ENCODE assay signal across 15 mouse cellular contexts in genomic region chr11:91749322-91749721, GRCm38 (mm10).
"Had no signal": no experiment of that assay in that cellular context is flagged by ENCODE, and none has a peak within 500 bp of the region (broad histone marks: within the 10 kb centered on the region; RNA-seq: fewer than 3 reads in every experiment).

No protein-coding gene starts in this region.

- H3K4me3 ChIP-seq: kidney, embryonic 15.5 days; limb, embryonic 12.5 days; liver, embryonic 13.5 days; lung, embryonic 15.5 days; megakaryocyte, embryonic 14.5 days; midbrain, embryonic 12.5 days had no signal

- H3K4me1 ChIP-seq: kidney, embryonic 15.5 days; limb, embryonic 12.5 days; liver, embryonic 13.5 days; lung, embryonic 15.5 days; megakaryocyte, embryonic 14.5 days; midbrain, embryonic 12.5 days had no signal

- H3K27ac ChIP-seq: kidney, embryonic 15.5 days; limb, embryonic 12.5 days; liver, embryonic 13.5 days; lung, embryonic 15.5 days; macrophage; midbrain, embryonic 12.5 days had no signal

- H3K27me3 ChIP-seq: kidney, embryonic 15.5 days; limb, embryonic 12.5 days; liver, embryonic 13.5 days; lung, embryonic 15.5 days; megakaryocyte, embryonic 14.5 days; midbrain, embryonic 12.5 days had no signal

- DNase-seq: kidney, postnatal 14 days; liver; liver, embryonic 13.5 days; liver, postnatal 0 days; lung, postnatal 14 days; right cerebral cortex, adult 18-20 months; right cerebral cortex, postnatal 25 days; thymus, postnatal 14 days had no signal

- H3K36me3 ChIP-seq: kidney, embryonic 15.5 days; limb, embryonic 12.5 days; liver, embryonic 13.5 days; lung, embryonic 15.5 days; midbrain, embryonic 12.5 days had no signal

- H3K9ac ChIP-seq: kidney, embryonic 15.5 days; limb, embryonic 12.5 days; liver, embryonic 13.5 days; liver, postnatal 0 days; lung, embryonic 15.5 days; midbrain, embryonic 12.5 days had no signal

- H3K4me2 ChIP-seq: kidney, embryonic 15.5 days; limb, embryonic 12.5 days; liver, embryonic 13.5 days; lung, embryonic 15.5 days; midbrain, embryonic 12.5 days had no signal

- ATAC-seq: liver, postnatal 0 days; midbrain, embryonic 16.5 days had no signal

- H3K9me3 ChIP-seq: kidney, embryonic 15.5 days; limb, embryonic 12.5 days; liver, embryonic 13.5 days; lung, embryonic 15.5 days; megakaryocyte, embryonic 14.5 days; midbrain, embryonic 12.5 days had no signal
